Mouse (Mus musculus) neutrophil, adult 65 days (primary cell): ENCODE data around the gene Lysmd1. TPM values are rescaled to one million over a fixed set of nuclear protein-coding genes. Genes with fewer than 3 reads are reported as not detected.

Source experiments
- total RNA-seq: library from RNA; stranded (reverse); gene quantifications from 2 replicates; pipeline ENCODE4 v1.2.4, GENCODE M21; 2023

Lysmd1 gene
- total RNA-seq, result 1.7 and 3.5 TPM in 2 replicates

DNA sequence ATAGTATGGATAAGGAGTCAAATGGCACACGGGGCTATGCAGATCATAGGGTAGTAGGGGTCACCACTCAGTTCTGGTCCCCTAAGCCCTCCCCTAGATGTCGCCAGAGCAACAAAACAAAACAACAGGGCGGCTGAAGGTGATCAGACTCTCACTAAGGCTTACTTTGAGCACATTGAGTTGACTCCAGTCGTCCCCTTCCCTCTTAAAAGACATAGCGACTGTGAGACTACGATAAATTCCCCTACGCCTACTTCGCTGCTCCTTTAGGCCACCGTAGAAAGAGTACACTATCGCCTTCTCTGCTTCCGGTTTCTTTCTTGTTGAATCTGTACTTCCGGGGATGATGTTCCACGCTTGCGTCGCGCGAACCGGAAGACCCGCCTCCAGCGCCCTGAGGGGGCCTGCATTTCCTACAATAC, at the start of gene Lysmd1, which contains the start of gene Scnm1:
Gene Lysmd1 (plus strand): TSS at position 409 of the 422 bp plus-strand sequence.
Gene Scnm1 (minus strand): TSS at position 332 of the 422 bp plus-strand sequence.

DNA sequence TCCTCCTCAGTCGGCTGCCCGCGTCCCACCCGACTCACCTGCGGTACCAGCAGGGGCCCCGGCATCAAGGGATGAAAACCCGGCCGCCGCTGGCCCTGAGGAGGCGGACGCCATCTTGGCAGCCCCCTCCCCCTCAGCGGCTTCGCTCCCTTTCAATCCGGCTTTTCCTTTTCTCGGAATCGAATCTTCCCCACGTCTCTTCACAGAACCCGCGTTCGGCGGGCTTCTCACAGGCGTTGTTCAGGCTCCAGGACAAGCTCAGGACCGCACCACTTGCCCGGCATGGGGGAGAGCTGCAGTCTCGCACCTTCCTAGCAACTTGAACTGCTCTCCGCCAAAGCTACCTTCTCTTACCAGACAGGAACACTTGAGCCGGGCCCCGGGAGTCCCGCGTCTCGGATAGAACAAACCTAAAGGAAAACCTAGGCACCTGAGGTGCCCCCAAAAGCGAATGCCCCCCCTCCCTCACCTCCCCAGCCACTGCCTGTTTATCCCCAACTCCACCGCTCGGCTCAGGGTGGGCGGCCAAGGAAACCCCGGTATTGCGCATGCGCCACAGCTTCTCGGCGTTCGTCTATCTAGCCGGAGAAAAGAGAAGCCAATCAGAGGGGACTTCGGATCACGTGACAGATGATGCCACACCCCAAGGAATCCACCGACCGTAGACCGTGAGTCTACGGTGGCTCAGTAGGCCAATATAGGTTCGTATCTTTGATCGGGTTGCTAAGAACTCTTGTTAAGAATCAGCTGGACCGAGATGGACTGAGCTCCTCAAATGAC, 27.4 kb upstream of the Lysmd1 start, which contains the start of gene Pip5k1a:
Gene Pip5k1a (minus strand): TSS at position 593 of the 780 bp plus-strand sequence.

DNA sequence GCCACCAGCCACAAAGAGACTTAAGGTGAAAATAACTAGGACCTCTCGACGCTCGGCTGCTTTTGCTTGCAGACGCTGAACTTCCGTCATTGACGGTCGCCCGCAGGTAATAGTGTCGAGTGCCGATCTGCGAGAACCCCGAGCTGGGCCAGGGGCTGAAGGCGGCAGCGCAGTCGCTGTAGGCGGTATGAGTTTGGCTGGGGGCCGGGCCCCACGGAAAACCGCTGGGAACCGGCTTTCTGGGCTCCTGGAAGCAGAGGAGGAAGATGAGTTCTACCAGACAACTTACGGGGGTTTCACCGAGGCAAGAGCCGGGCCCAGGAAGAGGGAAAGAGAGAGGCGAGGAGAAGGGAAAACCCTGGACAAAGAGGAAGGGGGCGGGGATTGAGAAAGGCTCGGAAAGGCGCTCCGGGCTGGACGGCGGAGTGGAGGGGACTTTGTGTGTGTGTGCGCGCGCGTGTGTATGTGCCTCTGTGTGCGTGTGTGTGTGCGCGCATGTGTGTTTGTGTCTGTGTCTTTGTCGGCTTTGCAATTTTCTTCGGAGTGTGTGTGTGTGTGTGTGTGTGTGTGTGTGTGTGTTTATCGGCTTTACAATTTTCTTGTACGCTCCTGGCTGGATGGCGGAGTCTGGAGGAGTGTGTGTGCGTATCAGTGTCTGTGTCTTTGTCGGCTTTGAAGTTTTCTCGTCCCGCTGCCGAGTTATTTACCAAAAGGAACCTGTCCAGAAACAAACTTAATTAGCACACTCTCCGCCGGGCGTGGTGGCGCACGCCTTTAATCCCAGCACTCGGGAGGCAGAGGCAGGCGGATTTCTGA, 22.8 kb upstream of the Lysmd1 start, which contains the start of gene Vps72:
Gene Vps72 (plus strand): TSS at position 112 of the 816 bp plus-strand sequence.

DNA sequence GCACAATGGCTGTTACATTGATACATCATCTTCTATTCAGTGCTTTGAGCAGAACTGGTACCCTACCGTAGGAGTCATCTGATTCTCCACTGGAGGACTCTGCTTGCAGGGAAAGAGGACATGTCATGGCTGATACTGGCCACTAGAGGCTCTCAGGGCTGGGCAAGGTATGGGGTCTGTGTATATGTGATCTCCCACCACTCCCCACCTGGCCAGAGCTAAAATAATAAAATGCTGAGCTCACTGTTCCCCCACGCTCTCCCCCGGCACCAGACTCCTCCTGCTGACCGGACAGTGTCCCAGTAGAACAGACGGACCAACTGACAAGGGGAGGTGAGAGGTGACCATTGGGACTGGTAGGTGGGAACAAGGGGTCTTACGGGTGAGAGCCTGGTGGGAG, 9.6 kb upstream of the Lysmd1 start, which contains the start of gene Tmod4:
Gene Tmod4 (plus strand): TSS at position 231 of the 400 bp plus-strand sequence.

DNA sequence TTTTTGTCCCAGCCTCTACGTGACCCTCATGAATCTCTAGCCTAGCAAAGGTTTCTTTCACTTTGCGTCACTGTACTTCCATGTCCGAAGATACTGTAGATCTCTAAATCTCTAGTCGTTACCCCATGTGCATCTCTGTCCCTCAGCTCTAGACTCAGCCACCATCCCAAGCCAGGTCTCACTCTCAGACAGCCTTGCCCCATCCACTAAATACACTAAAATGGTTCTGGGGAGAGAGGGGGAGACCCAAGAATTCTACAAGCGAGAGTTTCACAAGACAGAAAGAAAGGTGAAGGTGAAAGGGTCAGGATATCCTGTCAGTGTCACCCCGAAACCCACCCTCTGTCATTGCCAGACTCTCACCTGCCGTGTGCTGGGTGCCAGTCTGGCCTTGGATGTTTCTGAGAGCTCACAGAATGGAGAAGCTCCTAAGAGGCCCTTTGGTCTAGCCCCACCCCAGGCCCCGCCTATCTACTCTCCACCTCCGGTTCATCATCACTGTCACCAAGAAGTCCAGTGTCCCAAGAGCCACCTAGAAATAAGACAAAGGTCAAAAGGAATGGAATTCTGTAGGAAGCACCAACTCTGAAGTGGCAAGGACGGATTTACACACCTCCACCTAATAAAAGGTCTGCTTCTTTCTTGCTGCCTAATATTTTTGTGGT, 8.2 kb downstream of the Lysmd1 start, which contains the start of gene Tnfaip8l2:
Gene Tnfaip8l2 (minus strand): TSS at position 409 of the 665 bp plus-strand sequence.

DNA sequence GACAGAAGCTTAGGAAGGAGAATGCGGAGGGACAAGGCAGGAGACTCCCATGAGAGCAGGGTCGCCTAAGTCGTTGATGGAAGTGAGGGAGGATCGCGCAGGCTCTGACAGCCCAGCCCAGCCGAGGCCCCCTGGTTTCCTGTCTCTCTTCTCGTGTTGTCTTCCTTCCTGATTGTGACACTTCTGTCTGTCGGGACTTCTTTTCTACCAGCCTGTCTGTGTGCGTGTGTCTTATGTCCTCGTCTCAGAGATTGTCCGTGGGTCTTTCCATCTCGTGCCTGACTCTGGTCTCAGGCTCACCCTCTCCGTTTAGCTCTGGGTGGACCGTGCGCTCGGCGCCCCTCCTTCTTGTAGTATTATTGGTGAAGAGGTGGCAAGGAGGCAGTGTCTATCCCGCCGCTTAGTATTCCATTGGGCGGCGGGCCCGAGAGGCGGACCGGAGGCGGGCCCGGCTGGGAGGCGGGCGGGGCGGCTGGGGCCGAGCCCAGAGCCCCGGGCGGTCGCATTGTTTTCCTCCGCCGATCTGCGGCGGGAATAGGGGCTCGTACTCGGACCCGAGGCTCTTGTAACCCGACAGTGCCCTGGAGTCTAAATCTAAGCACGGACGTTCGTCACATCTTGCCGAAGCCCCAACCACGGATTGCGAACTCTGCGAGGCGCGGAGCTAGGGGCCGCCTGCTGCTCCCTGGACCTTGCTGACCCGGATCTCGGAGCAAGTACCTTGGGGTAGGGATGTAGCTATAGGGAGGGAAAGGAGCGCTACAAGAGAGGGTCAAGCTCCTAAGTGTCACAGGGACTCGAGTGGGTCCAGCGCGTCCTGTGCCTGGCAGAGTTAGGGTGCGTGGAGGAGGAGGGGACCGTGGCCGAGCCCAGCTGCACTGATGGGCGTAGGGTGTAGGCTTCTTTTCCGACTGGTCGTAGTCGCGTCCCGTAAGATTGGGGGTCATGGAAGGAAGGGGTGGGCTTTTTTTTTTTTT, 26.4 kb downstream of the Lysmd1 start, which contains the start of gene Sema6c:
Gene Sema6c (plus strand): TSS at position 471 of the 977 bp plus-strand sequence.

Other genes starting within 250 kb of the Lysmd1 start
- 193 and 208 TPM in 2 replicates for gene Psmb4, start 247.1 kb upstream of the Lysmd1 start, total RNA-seq
- gene Selenbp1, start 201.0 kb upstream of the Lysmd1 start, total RNA-seq, result 13.6 and 15.2 TPM in 2 replicates
- 24.8 and 29.7 TPM in 2 replicates for gene Rfx5, start 180.0 kb upstream of the Lysmd1 start, total RNA-seq
- gene Pi4kb, start 159.4 kb upstream of the Lysmd1 start, total RNA-seq, result 27.3 and 29.8 TPM in 2 replicates
- 73.8 and 95.6 TPM in 2 replicates for gene Zfp687, start 118.6 kb upstream of the Lysmd1 start, total RNA-seq
- gene Psmd4, start 91.5 kb upstream of the Lysmd1 start, total RNA-seq, result 83.0 and 92.4 TPM in 2 replicates
- 29.0 and 43.7 TPM in 2 replicates for gene Pip5k1a, start 27.2 kb upstream of the Lysmd1 start, total RNA-seq
- gene Vps72, start 23.1 kb upstream of the Lysmd1 start, total RNA-seq, result 25.3 and 27.4 TPM in 2 replicates
- gene Tmod4, start 9.6 kb upstream of the Lysmd1 start, total RNA-seq, result 0.82 and 2.2 TPM in 2 replicates
- 42.2 and 43.7 TPM in 2 replicates for gene Scnm1, start 77 bp upstream of the Lysmd1 start, total RNA-seq
- 75.9 and 91.0 TPM in 2 replicates for gene Tnfaip8l2, start 8.3 kb downstream of the Lysmd1 start, total RNA-seq
- 1.2 and 1.7 TPM in 2 replicates for gene Sema6c, start 26.4 kb downstream of the Lysmd1 start, total RNA-seq
- gene Gabpb2, start 83.8 kb downstream of the Lysmd1 start, total RNA-seq, result 35.0 and 43.7 TPM in 2 replicates
- 256 and 259 TPM in 2 replicates for gene Cdc42se1, start 94.6 kb downstream of the Lysmd1 start, total RNA-seq
- 1.3 and 2.7 TPM in 2 replicates for gene Mllt11, start 98.1 kb downstream of the Lysmd1 start, total RNA-seq
- 0.27 and 0.38 TPM in 2 replicates for gene Gm128, start 107.5 kb downstream of the Lysmd1 start, total RNA-seq
- gene Bnipl, start 117.1 kb downstream of the Lysmd1 start, total RNA-seq, result not detected in 2 replicates
- gene Mindy1, start 147.3 kb downstream of the Lysmd1 start, total RNA-seq, result 188 and 238 TPM in 2 replicates
- gene Prune1, start 148.0 kb downstream of the Lysmd1 start, total RNA-seq, result 31.3 and 33.0 TPM in 2 replicates
- gene Anxa9, start 173.1 kb downstream of the Lysmd1 start, total RNA-seq, result 1.5 and 1.7 TPM in 2 replicates
- gene Cers2, start 180.7 kb downstream of the Lysmd1 start, total RNA-seq, result 135 and 163 TPM in 2 replicates
- 15.1 and 20.1 TPM in 2 replicates for gene Setdb1, start 223.1 kb downstream of the Lysmd1 start, total RNA-seq